Mouse (Mus musculus) CD4-positive, CD25-positive, alpha-beta regulatory T cell, adult 2 months (primary cell): Measurements from ENCODE around the gene Wdsub1.
A peak's percentile ranks its signal among the peaks of the same experiment; 100 is the strongest.
"Not testable (repeated sequence)": the region's sequence is repeated elsewhere in the genome, so short reads cannot be mapped to it uniquely, and the experiment has no call there.

Source experiments
- DNase-seq: peaks from one replicate; pipeline ENCODE4 v3.0.0-alpha.2; 2012; ENCODE audit warnings: low read depth, low spot score

Wdsub1 gene

GRCm38 (mm10) chr2:59881831-59882741 lies at the start of gene Wdsub1:
TSS of gene Wdsub1 (minus strand) at chr2:59882591.
- DNase-seq = peak; percentile 97

- no peak for DNase-seq
Measured at GRCm38 (mm10) chr2:59913610-59914009, 31.2 kb upstream of the Wdsub1 start.

DNA sequence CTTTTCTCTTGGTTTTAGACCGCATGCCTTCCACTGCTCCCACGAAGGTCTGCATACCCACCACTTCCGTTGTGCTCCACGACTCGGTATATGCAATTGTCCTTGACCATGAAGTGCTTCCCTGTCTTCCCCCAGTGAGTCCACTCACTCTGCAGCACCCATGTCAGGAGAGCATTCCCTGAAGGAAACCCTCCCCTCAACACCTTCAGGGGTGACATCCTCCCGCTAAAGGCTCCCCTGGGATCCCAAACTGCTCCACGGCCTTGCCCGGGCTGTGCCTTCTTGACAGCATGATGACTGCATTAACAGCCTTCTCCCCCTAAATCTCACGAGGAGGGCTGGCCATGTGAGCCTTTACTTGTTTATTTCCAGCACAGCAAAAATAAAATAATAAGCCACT lies 25.7 kb upstream of the Wdsub1 start:
- no peak for DNase-seq

DNA sequence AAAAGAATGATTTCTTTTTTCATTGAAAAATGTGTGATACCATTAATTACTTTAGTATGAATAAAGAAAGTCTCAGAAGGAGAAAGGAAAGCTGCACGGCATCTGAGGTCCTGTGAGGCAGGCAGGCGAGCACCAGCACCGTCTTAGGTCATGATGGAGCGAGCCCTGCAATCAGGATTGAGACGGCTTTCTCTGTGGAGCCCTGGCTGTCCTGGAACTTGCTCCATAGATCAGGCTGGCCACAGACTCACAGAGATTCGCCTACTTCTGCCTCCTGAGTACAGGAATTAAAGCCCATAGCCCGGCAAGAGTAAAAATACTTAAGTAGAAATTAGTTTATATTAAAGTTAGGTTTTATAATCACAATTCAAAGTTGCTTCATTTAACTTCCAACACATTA lies 21.6 kb upstream of the Wdsub1 start:
- no peak for DNase-seq

- DNase-seq = no peak
Measured at GRCm38 (mm10) chr2:59898666-59899065, 16.3 kb upstream of the Wdsub1 start.

DNA sequence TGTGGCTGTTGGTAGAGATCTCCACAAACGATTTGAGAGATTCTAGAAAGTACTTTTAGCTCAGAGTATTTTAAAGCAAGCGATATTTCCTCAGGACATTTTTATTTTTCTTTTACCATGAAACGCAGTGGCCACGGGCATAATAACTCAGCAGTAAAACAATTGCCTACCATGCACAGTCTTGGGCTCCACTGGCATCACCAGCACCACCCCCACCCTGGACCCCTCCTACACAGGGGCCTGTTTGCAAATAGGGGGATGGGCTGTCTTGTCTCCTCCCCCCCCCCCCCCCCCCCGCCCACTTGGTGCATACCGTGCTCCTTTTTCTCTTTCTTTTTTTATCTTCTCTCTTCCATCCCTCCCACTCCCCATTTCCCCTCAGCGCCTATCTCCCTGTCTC lies 15.7 kb upstream of the Wdsub1 start:
- no peak for DNase-seq

- no peak for DNase-seq
Measured at GRCm38 (mm10) chr2:59896837-59897236, 14.4 kb upstream of the Wdsub1 start.

DNA sequence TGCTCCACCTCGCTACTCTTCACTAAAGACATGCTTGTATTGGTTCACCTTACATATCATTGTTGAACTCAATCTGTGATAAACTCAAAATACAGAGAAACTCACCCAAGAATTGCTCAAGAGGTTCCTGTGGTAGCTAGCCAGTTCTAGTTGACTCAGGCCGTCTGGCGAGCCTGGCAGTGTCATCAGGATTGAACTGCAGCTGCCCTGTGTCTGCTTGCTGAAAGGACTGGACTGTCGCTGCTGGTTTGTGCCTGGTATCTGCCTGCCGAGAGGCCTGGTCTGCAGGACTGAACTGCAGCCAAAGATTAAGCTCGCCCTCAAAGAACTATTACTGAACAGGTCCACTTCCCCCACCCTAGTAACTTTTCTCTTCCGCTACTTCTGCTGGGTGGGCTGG lies 14.0 kb upstream of the Wdsub1 start:
- no peak for DNase-seq

DNA sequence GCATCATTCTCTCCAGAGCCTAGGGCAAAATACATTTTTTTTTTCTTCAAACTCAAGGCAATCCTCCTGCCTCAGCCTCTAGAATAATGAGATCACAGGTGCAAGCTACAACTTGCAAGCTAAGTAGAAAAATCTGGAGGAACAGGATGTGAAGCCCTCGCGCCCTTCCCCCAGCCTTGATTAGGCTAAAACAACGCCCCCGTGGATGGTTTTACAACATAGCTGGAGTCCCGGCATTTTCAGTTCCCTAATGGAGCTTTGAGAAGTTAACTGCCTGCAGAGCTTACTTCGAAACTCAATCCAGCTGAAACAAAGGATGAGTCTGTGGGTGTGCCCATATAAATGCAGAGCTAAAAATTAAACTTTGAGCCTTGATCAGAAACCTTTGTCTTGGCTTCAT lies 7.3 kb upstream of the Wdsub1 start:
- no peak for DNase-seq

- DNase-seq = no peak
Measured at GRCm38 (mm10) chr2:59882742-59883281, 421 bp upstream of the Wdsub1 start.

DNA sequence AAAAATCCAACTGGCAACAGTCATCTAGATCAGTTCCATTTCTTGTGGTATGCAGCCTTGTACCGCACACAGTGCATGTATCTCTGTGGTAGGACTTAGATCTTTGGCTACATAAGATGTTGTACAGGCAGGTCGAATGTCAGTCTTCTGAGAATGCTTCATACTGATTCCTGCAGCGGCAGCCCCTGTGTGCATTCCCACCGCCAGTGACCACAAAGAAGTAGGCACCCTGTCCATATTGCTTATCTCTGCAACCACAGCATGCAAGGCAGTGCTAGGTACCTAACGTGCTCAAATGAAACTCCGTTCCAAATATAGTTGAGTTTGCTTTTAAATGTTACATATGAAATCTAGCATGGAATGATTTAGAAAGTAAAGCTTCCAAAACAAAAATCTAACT lies 987 bp downstream of the Wdsub1 start:
- peak; percentile 16 for DNase-seq

DNA sequence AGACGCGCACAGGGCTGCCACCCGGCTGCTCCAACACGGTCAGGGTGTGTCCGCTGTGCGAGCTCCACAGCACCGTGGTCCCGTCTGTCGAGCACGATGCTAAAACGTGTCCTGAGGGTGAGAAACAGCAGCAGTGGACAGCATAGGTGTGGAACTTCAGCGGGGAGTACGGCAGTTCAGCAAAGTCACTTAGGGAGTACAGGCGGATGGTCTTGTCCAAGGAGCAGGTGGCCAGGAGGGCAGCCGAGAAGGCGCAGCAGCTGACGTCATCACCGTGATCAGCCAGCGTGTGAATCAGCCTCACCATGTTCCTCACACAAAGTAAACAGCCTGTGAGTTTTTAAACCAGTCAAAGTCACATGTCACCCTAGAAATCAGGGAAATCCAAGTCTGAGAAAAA lies 4.2 kb downstream of the Wdsub1 start:
- no peak for DNase-seq

DNA sequence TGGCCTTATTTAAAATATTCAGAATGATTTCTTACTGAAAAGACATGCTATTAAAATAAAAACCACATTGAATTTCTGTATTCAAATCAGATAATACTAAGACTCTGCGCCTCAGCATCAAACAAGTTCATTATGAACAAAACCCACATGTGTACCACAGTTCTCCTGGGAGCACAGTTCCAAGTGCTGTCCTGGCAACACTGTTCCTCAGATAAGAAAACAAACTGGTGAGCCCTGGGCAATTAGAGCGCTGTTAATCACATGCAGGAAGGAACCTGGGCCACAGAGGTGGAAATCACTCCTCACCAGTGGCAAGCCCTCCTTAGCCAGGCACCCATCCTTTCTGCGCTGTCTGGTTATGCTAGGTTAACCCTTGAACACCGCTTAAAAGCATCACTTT lies 5.1 kb downstream of the Wdsub1 start:
- DNase-seq = no peak

GRCm38 (mm10) chr2:59876482-59876881 lies 5.9 kb downstream of the Wdsub1 start:
- DNase-seq = no peak

DNA sequence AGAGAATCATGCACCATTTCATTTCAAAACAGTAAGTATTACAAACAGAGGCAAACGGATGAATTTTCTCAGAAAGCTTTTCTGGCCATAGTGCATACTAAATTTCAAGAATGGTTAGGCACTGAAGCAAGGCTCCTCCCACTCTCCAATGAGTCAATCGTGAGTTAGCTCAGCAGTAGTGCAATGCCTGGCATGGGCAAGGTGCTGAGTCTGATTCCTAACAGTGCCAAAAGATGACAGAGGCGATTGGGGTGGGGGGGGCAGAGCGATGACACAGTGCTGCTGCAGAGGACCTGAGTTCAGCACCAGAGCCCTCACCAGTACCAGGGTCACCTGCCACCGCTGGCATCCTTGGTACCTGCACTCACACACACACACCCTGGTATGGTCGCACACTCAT lies 11.9 kb downstream of the Wdsub1 start:
- DNase-seq = no peak

GRCm38 (mm10) chr2:59862618-59863017 lies 19.8 kb downstream of the Wdsub1 start:
- DNase-seq = no peak

DNA sequence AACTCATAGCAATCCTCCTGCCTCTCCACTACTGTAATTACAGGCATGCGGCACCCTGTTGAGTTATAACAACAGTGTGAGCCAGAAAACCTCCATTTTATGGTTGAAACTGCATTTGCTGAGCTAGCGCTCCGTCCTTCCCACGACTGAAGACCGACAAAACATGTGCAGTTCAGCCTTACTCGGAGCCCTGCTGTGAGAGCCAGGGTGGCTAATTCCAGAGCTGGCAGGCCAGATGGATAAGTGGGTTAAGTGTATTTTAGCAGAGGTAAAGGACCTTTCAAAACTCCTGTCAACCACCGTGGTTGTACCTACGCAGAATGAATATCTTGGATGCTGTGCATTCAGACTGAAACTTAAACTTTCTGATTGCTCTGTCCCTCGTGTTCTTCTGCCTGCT lies 28.0 kb downstream of the Wdsub1 start:
- no peak for DNase-seq

DNA sequence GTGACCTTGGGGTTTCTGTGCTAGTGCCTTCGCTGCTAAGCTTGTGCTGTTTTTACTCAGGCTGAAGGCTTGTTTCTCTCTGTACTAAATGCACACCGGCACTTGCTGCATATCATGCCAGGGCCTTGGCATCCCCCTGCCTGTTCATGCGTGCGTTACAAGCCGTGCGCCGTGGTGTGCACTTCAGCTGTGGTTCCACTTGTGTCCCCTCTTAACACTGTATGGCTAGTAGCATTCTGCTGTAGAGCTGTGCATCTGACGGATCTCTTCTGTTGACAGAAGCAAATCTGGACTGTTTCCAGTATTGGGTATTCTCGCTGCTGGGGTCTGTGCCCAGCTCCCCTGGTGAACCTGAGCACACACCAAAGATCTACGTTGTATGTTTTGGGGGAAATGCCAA lies 28.8 kb downstream of the Wdsub1 start:
- DNase-seq = no peak

- DNase-seq = no peak
Measured at GRCm38 (mm10) chr2:59852916-59853315, 29.5 kb downstream of the Wdsub1 start.

GRCm38 (mm10) chr2:59851885-59852284 lies 30.5 kb downstream of the Wdsub1 start:
- not testable (repeated sequence) for DNase-seq

GRCm38 (mm10) chr2:59843848-59844247 lies 38.5 kb downstream of the Wdsub1 start:
- no peak for DNase-seq

GRCm38 (mm10) chr2:59843156-59843555 lies 39.2 kb downstream of the Wdsub1 start:
- no peak for DNase-seq

- DNase-seq = no peak
Measured at GRCm38 (mm10) chr2:59842556-59843008, 39.8 kb downstream of the Wdsub1 start.
